Mouse (Mus musculus) spleen, adult 2 months (tissue): Measurements from ENCODE around the gene Igfbp7.

Experiments used
- CTCF ChIP-seq: fragments of 200-500 bp; IDR thresholded peaks from 2 replicates; pipeline ENCODE4 v1.5.1; 2011; ENCODE audit warnings: mild to moderate bottlenecking, inconsistent platforms; ENCODE audit not compliant: insufficient read depth, insufficient read length, insufficient replicate concordance; ENCODE audit errors: extremely low read depth
- POLR2A ChIP-seq: fragments of 200-500 bp; IDR thresholded peaks from 2 replicates; pipeline ENCODE4 v1.6.1; 2011; ENCODE audit warnings: low read depth, low read length, inconsistent platforms

DNA sequence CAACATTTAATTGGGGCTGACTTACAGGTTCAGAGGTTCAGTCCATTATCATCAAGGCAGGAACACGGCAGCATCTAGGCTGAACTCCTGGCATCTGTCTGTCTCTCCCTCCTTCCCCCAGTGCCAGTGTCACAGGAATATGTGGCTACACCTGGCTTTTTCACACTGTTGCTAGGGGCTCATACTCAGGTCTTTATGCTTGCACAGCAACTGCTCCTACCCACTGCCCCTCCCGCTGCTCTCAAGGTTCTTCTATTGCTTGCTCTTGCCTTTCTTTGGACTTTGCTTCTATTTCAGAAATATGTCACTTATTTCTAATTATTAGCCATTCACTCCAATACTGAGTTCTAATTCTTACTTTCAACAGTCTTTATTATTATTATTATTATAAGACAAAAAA lies 17.6 kb downstream of the Igfbp7 start:
- TF ChIP-seq CTCF (no peak), POLR2A (no peak)
